12 mouse cellular contexts compared by ENCODE assay signal in the genomic region with DNA sequence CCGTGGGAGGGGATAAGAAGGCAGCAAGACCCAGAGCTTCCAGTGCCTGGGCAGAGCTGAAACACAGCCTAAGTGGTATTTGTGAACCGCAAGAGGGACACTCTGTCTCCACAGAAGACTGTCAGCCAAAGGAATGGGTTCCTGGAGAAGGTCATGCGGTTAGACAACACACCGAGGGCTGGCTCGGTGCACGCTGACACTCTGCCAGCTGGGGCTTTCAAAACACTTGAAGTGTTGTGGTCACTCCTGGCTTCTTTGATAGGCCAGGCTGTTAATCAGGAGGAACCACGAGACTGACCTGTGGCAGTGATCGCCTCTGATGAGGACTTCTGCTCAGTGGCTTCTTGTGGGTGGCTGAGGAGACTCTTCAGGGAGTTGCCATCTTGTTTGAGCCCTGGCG. TPM values are rescaled to one million over a fixed set of nuclear protein-coding genes. Genes with fewer than 3 reads are reported as not detected.
DNase-seq lines count a peak whose midpoint lies in the region; ATAC-seq and TF ChIP-seq lines count a peak whose summit lies in the region.
"Had no signal": no experiment of that assay in that cellular context is flagged by ENCODE, and none has a peak within 500 bp of the region (broad histone marks: within the 10 kb centered on the region; RNA-seq: fewer than 3 reads in every experiment).

No protein-coding gene starts in this region.

- H3K9me3 ChIP-seq in lung, postnatal 0 days (ENCODE audit: low read length): no peaks in the 10 kb centered on the region
- H3K9me3 ChIP-seq: midbrain, embryonic 13.5 days; stomach, embryonic 15.5 days had no signal

- no peak overlapping the region for H3K9ac ChIP-seq in lung, postnatal 0 days (replicated peaks; ENCODE audit: low read depth)
- H3K9ac ChIP-seq: limb, embryonic 13.5 days; midbrain, embryonic 13.5 days; stomach, embryonic 15.5 days had no signal

- TF ChIP-seq CTCF in lung, postnatal 0 days (IDR thresholded peaks at IDR 0.05): no peak

- no peaks in the 10 kb centered on the region for H3K36me3 ChIP-seq in lung, postnatal 0 days (ENCODE audit: insufficient read depth, low read length)
- H3K36me3 ChIP-seq: limb, embryonic 13.5 days; midbrain, embryonic 13.5 days; stomach, embryonic 15.5 days had no signal

- 0 out of 2 replicates have a peak, but pooled peaks cover 4% of the 10 kb centered on the region for H3K27me3 ChIP-seq in lung, postnatal 0 days (replicated peaks; ENCODE audit: insufficient read depth, low read length)

- 42% methylated on average over 9 of the region's 9 CpGs for WGBS in lung, postnatal 0 days

- peak; percentile 53 to 75 for DNase-seq in adrenal gland, adult (ENCODE audit: inconsistent age in 2 of 2, low spot score in 1 of 2)
- DNase-seq in adrenal gland, postnatal 4 days (ENCODE audit: low spot score in 2 of 2): no peak
- peak; percentile 93 for DNase-seq in 416B (ENCODE audit: low read depth)
- peak; percentile 34 for DNase-seq in gastrocnemius, postnatal 10 days
- peak; percentile 42 for DNase-seq in lung, postnatal 0 days (ENCODE audit: low spot score)
- DNase-seq in spleen, postnatal 14 days (ENCODE audit: low spot score in 2 of 2): no peak
- DNase-seq in kidney, postnatal 10 days: no peak
- DNase-seq in embryo, embryonic 9.5 days (ENCODE audit: extremely low spot score): no peak

- H3K4me3 ChIP-seq in lung, postnatal 0 days (ENCODE audit: low read depth, low read length): no peak overlapping the region
- H3K4me3 ChIP-seq: limb, embryonic 13.5 days; midbrain, embryonic 13.5 days; stomach, embryonic 15.5 days had no signal

- H3K27ac ChIP-seq in lung, postnatal 0 days (ENCODE audit: low read length): no peak overlapping the region
- H3K27ac ChIP-seq: kidney, postnatal 0 days; limb, embryonic 13.5 days; midbrain, embryonic 13.5 days; stomach, embryonic 15.5 days had no signal

- peak; percentile 68 for ATAC-seq in lung, postnatal 0 days
- ATAC-seq: midbrain, embryonic 13.5 days had no signal

- no peak for TF ChIP-seq EP300 in lung, postnatal 0 days (IDR thresholded peaks at IDR 0.05)

- H3K4me2 ChIP-seq in lung, postnatal 0 days (replicated peaks; ENCODE audit: low read depth, low read length): no peak overlapping the region
- H3K4me2 ChIP-seq: limb, embryonic 13.5 days; midbrain, embryonic 13.5 days; stomach, embryonic 15.5 days had no signal

- no peaks in the 10 kb centered on the region for H3K4me1 ChIP-seq in lung, postnatal 0 days (ENCODE audit: insufficient read depth, low read depth, low read length)
- H3K4me1 ChIP-seq: midbrain, embryonic 13.5 days; stomach, embryonic 15.5 days had no signal

RNA-seq across cellular contexts. Expression of a gene that starts 30.5 kb away (rescaled TPM):
- 10 to 100 TPM; 78.2 to 91.7 TPM for total RNA-seq in adrenal gland, postnatal 4 days (2021)
- 10 to 100 TPM; 46.3 to 50.3 TPM for total RNA-seq in gastrocnemius, postnatal 10 days (2021)
- 41.5 and 50.4 TPM in 2 replicates for polyA plus RNA-seq in lung, postnatal 0 days (2015; fragmentation: Nextera tagmentation; extraction: Ambion mirVana)

Comparison
In these comparisons a context has a peak if more than half of its experiments do, and no peak if none do; other contexts are left out.
1. DNase-seq: peak in adrenal gland, adult (2 of 2), 416B (single experiment), gastrocnemius, postnatal 10 days (single experiment) and lung, postnatal 0 days (single experiment); none in adrenal gland, postnatal 4 days (0 of 2), spleen, postnatal 14 days (0 of 2), kidney, postnatal 10 days (single experiment) and embryo, embryonic 9.5 days (single experiment).